Mouse (Mus musculus): ENCODE data around the gene Rorb.

Rorb gene

DNA sequence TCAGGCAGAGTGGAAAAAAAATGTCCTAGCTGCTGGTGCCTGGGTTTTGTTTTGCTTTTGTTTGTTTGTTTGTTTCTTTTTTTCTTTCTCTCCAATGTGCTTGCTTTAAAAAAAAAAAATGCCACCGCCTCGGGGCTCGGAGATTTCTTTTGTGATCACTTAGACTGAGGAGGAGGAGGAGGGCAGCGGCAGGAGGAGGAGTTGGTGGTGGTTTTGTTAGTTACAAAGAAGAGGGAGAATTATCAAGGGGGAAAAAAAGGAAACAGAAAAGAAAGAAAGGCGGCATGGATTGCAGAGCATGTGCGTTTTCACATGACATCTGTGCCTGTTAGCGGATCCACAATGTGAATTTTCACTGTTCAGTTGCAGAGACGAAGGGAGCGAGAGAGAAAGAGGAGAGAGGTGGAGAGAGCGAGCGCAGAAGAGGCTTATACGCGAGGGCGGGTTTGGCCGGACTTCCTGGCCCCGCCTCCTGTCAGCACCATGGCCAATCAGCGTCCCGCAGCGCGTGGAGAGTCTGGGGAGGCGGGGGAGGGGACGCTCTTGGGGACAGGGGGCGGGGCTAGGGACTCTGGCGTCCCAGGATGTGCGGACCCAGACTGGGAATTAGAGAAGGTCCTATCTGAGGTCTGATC is at the start of gene Rorb:
TSS of gene Rorb (minus strand) at position 404 of the 635 bp plus-strand sequence.
- no peak for DNase-seq (ENCODE audit: low read depth in 1 of 2, low spot score in 2 of 2)

DNA sequence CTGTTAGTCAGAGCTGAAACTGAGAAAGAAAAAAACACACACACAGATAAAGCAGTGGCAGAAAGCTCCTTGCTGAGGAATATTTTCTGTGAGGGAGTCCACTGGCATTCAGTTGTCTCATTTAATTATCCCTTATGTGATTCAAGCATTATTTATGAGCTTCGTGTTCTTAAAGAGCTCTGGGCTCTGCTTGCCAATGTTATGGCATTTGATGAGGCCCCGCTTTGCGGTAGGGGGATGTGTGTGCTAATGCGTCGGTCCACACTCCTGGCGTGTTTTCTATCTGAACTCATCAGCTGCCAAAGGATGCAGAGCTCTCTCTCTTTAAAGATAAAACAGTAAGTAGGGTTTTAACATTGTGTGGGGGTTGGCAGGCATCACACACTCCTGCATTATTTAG is 37.9 kb upstream of the Rorb start:
- DNase-seq (ENCODE audit: low read depth in 1 of 2, low spot score in 2 of 2), result no peak

DNA sequence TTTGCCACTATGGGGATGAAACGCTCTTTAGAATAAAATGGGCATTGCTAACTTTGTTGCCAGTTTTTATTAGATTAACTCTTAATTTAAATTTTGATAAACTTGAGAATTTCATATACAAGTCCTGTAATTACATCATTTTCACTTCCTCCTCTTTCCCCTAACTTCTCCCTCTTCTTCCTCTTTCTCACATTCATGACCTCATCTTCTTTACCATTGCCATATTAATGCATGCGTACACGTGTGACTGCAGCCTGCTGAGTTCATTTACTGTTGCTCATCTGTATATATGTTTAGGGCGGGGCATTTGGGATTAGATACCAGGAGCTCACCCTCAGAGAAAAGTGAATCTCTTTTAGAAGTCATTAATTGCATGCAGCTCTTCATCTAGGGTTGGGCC is 33.5 kb upstream of the Rorb start:
- DNase-seq (ENCODE audit: low read depth in 1 of 2, low spot score in 2 of 2), result no peak

DNA sequence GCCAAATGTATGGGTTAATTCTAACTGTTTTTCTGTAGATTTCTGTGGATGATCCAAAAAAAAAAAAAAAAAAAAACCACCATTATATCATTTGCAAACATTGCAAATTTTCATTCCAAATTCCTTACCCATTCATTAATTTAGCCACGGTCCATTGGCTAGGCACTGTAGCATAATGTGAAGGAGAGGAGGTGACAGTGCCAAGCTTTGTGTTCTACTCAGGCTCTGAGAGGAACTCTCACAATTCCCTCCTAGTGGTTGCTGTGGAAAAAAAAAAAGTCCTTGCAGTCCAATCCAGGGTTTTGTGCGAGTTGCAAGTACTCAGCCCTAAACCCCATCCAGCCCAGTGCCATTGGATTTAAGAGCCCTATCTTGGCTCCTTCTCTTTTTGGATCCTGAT is 25.9 kb upstream of the Rorb start:
- no peak for DNase-seq (ENCODE audit: low read depth in 1 of 2, low spot score in 2 of 2)

DNA sequence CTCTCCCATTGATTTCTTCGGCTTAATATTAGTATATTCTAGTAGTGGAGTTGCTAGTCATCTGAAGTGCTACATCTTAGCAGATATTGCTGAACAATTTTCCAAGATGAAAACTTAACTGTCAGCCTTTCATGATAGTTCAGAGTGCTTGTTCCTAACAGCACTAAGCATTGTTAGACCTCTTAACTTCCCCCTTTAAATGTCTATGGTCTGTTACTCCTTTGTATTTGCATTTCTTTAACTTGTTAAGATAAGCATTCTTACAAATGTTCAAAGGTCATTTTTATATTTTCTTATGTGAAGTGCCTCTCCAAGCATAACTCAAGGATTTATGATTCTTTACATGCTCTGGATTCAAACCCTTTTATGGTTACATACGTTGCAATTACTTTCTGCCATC is 24.8 kb upstream of the Rorb start:
- DNase-seq (ENCODE audit: low read depth in 1 of 2, low spot score in 2 of 2), result no peak

DNA sequence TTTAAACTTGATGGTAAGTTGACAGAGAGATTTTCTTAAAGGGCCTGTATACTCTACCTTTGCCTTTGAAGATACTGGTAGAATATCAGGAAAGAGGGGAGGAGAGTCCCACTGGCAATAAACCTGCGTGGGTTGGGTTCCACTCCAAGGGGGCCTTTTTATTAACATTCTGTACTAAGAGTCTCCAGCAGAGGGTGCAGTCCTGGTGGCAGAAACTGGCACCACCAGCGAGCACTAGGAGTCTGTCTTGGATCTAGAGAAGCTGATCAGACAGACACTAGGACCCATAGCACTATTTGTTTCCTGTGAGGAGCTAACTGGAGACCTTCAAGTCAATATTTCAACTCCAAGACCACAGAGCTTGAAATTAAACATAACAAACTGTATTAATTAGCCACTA is 11.3 kb upstream of the Rorb start:
- DNase-seq (ENCODE audit: low read depth in 1 of 2, low spot score in 2 of 2), result no peak

DNA sequence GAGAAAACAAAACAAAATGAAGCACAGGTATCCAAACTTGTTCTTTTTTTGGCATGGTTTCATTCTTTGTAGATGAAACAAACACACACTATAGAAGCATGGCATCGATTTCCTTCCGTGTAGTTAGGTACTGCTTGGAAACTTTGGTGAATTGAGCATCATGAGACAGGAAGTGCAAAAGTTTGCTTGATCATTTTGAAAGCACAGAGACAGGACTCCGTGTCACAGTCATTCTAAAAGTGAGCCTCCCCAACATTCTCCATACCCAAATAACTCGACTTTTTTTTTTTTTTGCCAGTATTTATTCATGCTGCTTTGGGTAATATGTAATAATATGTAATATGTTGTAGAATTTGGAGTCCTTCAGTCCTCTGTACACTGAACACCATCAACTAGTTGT is 1.2 kb upstream of the Rorb start:
- no peak for DNase-seq (ENCODE audit: low read depth in 1 of 2, low spot score in 2 of 2)

DNA sequence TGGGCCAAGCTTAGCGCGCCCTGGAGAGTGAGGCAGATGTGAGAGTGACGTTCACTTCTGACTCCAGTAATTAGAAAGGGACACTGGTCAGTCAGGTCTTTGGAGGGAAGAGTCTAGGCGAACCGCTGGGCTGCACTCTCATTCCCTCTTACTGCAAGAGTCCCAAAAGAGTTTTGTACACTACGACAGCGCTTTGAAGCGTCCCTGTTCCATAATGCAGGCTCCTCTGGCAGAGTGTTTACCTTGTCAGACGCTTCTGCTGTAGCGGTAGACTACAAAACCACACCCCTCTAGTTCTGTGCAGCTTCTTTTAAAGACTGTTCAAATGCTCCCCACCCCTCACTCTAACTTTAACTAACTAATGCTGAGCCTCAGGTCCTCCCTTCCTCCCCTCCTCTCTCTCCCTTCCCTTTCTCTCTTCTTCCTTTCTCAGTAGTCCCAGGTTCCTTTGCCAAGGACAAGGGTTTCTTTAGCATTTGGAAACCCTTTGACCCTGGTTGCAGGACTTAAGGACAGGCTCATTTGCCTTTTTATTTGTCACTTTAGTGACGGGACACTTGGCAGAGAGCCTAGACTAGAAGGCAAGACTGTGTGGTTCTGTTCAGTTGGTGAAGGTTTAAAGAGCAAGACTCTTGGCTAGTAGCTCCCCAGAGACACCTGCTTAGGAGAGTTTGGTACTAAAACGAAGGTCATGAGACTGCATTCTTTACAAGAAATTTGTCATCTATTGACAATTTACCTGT is 603 bp upstream of the Rorb start:
- no peak for DNase-seq (ENCODE audit: low read depth in 1 of 2, low spot score in 2 of 2)

DNA sequence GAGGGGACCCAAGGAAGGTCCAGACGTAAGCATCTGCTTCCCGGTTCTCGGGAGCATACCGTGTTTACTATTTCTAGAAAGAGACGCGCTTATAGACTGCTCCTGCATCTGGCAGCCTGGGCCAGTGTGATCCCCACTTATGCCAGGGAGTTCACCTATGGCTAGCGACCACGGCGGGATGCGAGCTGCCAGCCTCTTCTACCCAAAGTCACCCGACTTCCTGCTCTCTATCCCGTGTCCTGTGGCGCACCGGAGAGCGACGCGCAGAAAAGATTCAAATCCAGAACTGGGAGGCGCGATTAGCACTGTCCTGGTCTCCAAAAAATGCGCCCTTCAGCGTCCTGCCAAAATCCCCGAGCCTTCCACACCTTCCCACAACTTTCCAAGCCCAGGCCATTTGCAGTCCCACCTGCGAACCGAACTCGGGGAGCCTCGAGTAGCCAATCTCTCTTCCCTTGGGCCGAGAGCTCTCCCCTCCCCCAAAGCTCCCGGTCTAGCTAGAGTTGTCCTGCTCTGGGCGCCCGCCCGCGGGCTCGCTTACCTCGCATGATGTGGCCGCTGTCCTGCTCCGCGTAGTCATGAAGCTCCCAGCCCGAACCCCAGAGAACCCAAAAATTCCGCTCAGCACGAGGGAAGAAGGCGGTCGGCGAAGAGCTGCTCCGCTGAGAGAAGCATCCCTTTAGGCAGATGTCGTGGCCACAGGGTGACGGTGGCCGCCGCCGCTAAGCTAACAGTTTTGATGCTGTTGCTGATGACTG is 806 bp downstream of the Rorb start:
- no peak for DNase-seq (ENCODE audit: low read depth in 1 of 2, low spot score in 2 of 2)

DNA sequence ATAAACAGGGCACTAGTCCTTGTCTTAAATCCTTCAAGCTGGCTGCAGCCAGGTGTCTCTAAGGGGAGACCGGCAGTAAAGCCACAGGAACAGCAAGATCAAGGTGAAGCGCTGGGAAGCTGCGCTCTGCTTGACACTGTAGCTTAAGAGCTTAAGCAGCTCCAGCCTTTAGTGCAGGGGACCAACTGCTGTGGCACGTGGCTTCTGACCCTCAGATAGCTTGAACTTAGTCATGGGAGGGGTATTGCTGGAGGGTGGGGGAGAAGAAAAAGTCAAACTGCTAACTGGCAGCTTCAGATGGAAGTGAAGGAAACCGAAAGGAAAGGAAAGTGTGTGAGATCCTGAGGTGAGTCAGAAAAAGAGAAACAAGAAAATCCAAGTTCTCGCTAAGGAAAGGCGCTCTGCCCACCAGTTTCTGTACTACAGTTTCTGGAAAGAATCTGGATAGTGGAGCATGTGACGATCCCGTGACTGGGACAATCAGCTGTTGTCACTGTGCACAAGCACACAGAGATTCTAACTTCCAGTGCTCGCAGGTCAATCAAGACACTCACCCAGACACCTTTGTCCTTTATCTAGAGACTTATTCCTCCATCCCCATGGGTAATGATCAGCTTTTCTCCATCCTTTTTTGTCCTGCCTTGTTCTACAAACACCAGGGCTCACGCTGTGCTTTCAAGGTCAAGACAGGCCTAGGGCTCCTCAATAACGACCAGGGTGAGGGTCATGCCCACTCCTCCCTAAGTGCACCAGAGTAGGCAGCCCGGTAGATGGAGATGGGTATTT is 2.2 kb downstream of the Rorb start:
- no peak for DNase-seq (ENCODE audit: low read depth in 1 of 2, low spot score in 2 of 2)

DNA sequence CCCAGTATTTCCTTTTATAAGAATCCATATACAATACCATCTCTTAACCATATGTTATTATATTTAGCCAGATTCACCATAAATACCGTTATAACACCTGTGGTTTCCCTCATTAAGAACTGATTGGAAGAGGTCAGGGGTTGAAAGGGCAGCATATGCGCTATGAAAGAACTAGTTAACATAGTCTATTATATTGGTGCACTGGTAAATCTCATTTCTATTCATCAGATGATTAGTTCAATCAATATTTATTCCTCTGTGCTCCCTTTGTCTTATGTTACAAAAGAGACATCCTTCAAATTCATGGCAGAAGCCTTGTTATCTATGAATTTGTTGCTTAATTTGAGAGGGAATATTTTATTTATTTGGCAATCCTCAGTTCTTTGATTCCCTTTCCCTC is 6.4 kb downstream of the Rorb start:
- no peak for DNase-seq (ENCODE audit: low read depth in 1 of 2, low spot score in 2 of 2)

DNA sequence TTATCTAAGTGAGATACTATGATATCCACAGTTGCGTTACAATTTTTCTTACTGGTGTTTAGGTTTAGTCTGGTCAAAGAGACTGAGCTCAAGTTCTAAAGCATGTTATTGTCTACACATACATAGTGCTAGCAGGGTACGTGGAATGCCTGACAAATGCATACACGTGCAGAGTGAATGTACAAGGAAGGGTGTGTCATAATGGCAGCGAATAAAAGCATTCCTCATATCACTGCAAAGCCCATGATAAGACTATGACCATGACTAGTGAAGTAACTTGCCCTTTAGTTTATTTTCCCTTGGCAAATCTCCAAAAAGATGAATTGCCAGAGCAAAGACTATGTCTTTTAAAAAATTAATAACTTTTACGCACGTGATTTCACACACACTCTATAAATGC is 13.8 kb downstream of the Rorb start:
- DNase-seq (ENCODE audit: low read depth in 1 of 2, low spot score in 2 of 2), result no peak

DNA sequence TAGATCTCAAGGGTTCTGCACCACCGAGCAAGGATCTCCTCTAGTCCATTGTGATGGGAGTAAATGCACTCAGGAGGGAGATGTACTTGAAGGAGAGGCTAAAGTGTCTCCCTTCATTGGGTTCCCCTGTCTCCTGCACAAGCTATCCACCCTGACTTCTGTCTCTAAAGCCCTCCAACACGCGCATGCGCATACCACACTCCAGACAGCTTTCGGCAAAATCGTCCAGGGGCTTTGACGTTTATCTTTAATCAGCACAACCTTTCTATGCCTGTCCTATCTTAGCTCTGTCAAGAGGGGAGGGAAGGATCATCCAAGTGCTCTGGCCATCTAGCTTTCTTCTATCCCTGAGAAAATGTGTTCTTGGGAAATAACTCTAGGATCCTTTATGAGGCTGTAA is 21.6 kb downstream of the Rorb start:
- no peak for DNase-seq (ENCODE audit: low read depth in 1 of 2, low spot score in 2 of 2)

DNA sequence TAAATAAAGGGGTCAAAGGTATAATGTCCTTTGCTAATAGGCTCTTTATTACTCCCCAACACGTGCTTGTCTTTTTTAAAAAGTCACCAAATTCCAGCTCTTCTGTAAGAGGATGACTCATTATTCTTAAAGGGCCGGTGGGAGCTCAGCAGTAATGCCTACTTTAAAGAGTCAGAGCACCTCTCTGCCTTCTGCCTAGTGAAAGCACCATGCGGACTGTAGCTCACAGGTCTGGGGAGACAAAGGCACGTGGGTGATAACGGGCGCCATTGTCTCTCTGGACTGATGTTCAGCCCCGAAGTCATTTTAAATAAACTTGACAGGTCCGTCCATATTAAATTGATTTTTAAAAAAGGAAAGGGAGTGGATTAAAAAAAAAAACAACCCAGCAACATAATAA is 33.1 kb downstream of the Rorb start:
- no peak for DNase-seq (ENCODE audit: low read depth in 1 of 2, low spot score in 2 of 2)

DNA sequence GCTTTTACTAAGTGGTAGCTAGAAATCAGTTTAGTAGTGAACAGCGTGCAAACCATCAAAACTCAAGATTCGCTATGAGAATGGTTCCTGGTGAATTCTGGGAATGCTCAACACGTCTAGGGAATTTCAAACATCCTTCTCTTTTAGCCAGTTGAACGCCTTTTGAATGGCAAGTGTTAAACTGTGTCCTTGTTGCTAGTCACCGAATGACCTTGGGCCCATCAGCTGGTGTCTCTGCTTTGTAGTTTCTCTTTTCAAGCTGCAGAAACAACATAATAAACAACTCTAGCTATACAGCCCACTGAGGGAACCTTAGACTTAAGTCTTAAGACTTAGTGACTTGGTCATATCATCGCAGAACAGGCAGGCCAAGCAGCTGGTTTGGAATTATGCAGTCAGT is 36.2 kb downstream of the Rorb start:
- no peak for DNase-seq (ENCODE audit: low read depth in 1 of 2, low spot score in 2 of 2)

DNA sequence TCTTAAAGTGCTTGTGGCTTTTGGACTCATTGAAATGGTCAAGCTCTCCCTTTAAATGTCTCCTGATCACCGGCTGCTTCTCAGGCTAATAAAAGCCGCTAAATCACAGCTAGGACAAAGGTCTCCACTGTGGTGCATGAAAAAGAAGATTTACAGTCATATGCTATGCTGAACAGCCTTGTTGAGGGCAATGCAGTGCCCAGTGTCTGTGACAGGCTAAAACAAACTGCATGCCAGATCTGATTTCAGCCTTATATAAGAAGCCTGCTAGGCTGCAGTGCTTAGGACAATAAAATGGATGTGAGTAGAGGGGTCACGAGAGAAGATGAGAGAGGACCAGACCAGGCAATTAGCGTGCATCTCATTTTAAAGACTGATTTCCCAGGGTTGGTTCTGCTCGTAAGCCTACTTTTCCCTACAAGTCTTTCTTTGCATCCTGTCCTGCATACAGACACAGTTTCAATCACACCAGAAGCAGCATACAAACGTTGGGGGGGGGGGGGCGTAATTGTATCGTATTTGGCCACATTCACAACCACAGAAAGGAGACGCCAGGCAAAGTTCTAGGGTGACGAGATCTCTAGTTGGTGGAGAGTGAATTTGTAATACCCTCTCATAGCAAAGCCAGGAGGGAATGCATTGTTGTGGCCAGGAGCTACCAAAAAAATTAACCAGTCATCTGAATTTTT is 52.1 kb downstream of the Rorb start:
- DNase-seq (ENCODE audit: low read depth in 1 of 2, low spot score in 2 of 2), result no peak

DNA sequence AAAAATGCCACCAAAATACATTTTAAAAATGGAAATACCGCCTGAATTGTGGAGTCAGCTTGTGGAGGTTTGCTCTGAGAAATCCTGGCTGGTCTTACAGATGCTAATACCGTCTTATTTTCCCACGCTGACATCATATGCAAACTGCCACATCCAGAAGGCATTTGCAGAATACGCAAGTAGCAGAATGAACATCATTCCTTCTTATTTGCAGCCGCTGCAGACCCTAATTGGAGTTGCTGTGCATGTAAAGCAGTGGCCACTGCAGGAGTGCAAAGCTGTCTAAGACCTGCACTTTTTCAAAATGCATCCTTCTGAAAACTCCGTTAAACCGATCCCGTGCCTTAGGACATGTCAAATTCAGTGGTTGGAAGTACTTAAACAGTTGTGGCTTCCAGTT is 52.8 kb downstream of the Rorb start:
- no peak for DNase-seq (ENCODE audit: low read depth in 1 of 2, low spot score in 2 of 2)

DNA sequence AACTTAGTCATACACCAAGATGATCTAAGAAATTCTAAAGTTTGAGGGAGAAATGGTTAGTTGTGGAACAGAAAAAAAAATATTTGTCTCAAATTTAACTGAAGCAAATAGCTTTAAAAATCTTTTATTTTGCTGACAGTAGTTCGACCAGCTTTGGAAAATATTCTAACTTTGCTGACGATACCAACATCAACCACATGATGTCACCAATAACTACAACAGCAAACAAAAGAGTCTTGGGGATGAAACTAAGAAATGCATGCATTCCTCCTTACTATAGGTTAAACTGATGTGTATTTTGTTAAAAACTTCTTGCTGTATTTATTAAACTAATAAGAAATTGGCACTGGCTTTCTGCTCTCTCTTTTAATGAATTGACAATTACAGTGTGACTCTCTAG is 67.9 kb downstream of the Rorb start:
- no peak for DNase-seq (ENCODE audit: low read depth in 1 of 2, low spot score in 2 of 2)

DNA sequence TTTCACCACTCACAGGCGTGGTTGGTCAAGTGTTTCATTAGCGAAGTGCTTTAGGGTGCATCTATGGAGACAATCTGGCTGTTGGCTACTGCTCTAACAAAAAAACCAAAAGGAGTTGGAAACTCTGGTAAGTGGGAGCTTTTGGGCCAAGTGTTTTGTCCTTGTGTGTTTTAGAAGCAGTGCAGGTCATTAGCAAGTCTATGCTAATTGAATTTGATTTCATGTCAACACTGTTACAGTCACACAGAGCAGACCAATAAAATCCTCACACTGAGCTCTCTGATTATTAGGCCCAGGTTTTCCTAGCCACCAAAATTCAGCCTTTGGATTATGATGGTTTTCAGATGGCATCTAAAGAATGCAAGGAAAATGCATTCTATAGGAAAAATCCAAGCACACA is 70.2 kb downstream of the Rorb start:
- DNase-seq (ENCODE audit: low read depth in 1 of 2, low spot score in 2 of 2), result no peak

DNA sequence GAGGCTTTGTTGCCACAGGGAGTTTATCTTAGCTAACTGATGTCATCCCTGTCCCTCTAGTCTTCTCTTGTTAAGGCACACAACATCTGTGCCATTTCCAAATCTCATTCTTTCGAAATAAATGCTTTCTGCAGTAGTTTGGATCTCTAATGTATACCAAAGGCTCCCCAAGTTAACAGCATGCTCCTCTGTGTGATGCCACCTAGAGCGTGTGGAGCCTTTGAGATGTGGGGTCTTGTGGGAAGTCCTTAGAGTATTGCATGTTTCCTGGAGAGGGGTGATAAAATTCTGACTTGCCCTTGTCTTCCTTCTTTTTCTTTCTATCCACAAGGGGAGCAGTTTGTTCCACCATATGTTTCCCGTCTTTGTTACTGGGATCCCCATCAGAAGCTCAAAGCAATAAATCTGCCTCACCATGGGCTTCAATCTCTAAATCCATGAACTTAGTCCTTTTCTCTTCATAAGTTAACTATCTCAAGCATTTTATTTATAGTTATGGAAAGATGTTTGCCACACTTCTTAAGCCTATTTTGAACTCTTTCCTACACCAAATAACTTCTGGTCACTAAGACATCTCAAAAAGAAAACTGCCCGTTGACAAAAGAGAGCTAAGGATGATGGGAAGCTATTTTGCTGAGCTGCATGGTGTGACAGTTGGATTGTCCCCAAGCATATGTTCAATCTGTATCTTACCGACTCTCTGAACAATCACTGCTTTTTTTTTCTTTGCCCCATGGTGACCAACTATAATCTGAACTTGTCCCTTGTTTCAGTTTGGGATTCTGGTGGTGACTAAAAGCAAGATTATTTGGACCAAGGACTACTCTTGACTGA is 76.3 kb downstream of the Rorb start:
- no peak for DNase-seq (ENCODE audit: low read depth in 1 of 2, low spot score in 2 of 2)
